Mouse (Mus musculus): ENCODE measurements around the gene 9130019O22Rik.
A peak's percentile ranks its signal among the peaks of the same experiment; 100 is the strongest.
"Not testable (repeated sequence)": the region's sequence is repeated elsewhere in the genome, so short reads cannot be mapped to it uniquely, and the experiment has no call there.

The 9130019O22Rik gene

DNA sequence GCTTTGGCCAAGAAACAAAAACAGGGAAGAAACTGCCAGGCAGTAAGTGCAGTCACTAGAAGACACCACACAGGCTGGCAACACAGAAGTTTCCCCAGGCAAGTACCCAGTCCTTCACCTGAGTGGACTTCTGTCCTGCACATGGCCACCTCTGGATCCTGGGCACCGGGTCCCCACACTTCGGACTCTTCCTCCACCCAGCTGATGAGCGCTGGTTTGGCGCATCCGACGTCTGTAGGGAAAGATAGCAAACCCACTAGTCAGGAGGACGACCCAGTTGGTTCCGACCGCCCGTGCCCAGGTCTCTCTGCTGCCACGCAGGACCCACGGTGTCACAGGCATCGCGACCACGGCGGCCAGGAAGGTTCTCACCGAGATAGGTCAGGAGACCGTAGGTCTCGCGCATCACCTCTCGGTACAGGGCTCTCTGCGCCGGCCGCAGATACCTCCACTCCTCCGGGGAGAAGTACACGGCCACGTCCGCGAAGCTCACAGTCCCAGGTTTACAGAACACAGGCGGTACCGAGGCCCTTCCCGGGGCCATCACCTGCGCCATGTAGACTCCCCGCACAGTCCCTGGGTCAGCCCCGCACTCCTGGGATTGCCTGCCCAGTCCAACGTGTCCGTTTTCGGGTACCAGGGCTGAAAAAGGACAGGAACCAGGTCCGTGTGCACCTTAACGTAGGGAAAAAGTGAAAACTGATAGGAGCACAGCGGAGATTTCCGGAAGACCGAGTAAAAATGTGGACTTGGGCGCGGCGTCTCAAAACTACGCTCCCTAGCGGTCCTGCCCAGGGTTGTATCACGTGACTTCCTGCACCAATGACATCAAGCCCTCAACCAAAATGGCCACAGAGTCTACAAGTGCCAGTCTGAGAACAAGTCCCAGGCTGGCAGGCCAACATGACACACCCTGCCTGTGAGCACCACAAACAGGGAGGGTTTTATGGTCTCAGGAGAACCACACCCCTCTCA, 11.4 kb downstream of the 9130019O22Rik start, which contains the start of gene Zfp747:
Zfp747 (minus strand) TSS at position 780 of the 975 bp plus-strand sequence.
- DNase-seq: peak; percentile 96

GRCm38 (mm10) chr7:127371870-127372269, 15.1 kb downstream of the 9130019O22Rik start:
- not testable (repeated sequence) for DNase-seq

DNA sequence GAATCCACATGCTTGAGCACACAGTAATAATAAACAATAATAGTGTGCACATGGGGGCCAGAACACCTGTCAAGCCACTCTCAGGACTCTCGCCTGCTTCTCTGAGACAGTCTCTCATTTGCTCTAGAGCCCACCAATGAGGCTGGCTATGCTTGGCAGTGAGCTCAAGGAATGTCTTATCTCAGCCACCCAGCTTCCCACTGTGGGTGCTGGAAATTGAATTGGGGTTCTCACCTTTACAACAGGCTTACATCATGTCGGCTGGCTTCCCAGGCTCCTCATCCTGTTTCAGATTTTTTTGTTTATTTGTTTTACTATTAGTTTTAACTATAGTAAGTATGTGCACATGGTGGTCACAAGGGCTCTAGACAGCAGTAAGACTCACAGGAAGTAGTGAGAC, 15.8 kb downstream of the 9130019O22Rik start:
- DNase-seq: no peak

GRCm38 (mm10) chr7:127366249-127366648, 20.7 kb downstream of the 9130019O22Rik start:
- no peak for DNase-seq

DNA sequence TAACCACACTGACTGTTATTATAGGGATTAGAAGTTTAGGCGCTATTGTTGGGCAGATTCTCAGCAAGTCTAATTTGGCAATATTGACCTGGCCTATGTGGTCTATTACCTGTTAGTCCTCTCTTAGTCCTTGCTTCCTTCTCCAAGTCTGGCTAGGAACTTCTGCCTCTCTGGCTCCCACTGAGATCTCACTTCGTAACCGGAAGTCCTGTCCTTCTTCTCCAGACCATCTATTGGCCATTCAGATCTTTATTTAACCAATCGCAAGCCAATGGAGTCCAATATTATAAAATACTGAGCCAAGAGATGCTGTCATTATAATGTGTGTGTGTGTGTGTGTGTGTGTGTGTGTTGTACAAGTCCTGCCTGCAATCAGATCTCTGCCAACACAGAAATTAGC, 22.8 kb downstream of the 9130019O22Rik start:
- DNase-seq: peak; percentile 31

GRCm38 (mm10) chr7:127363475-127363921, 23.5 kb downstream of the 9130019O22Rik start:
- no peak for DNase-seq

GRCm38 (mm10) chr7:127362418-127362817, 24.5 kb downstream of the 9130019O22Rik start:
- not testable (repeated sequence) for DNase-seq

GRCm38 (mm10) chr7:127361449-127361848, 25.5 kb downstream of the 9130019O22Rik start:
- no peak for DNase-seq

- no peak for DNase-seq
Measured at GRCm38 (mm10) chr7:127360265-127360664, 26.7 kb downstream of the 9130019O22Rik start.

- no peak for DNase-seq
Measured at GRCm38 (mm10) chr7:127358472-127358871, 28.5 kb downstream of the 9130019O22Rik start.

DNA sequence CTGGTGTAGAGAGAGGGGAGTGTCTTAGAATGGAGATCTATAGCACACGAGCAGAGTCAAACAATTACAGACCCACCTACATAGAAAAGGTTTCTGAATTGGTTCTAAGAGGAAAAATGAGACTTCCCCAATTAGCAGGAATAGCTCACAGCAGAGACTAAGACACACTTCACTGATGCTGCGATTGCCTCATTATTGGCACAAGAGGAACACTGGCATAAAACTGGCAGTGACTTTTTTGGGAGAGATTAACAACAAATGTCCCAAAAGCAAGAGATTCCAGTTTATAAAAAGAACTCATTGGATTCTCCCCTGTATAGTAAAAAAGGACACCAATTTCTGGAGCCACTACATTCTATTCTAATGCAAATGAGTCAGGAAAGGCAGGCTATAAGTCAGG, 29.1 kb downstream of the 9130019O22Rik start:
- no peak for DNase-seq

GRCm38 (mm10) chr7:127355796-127356195, 31.2 kb downstream of the 9130019O22Rik start:
- no peak for DNase-seq

DNA sequence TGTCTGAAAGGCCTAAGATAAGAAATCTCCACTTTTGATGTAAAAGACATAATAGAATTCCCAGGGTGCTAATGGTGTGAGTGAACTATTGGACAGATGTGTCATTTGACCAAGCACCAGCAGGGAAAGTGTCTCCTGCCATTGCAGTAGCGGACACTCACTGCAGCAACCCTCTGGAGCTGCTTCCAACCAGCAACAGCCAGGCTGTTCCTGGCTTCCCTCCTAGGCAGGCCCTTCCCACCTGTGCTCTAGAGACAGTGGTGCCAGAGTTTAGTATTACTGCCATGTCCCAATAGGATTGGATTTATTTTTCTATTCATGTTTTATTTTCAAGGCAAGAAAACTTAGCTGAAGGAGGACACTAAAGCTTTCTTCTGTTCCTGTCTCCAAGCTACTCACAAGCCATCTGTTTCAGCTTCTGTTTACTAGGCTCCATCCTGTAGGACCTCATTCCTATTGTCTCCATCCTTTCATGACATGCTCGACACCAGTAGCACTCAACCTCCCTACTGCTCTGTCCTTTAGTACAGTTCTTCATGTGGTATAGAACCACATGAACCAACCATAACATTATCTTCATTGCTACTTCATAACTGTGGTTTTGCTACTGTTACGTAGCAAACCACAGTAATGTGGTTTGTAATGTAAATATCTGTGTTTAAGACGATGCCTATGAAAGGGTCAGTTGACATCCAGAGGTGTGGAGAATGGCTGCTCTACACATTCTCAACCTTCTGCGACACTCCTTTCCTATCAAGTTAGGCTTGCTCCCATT, 35.5 kb downstream of the 9130019O22Rik start:
- no peak for DNase-seq

DNA sequence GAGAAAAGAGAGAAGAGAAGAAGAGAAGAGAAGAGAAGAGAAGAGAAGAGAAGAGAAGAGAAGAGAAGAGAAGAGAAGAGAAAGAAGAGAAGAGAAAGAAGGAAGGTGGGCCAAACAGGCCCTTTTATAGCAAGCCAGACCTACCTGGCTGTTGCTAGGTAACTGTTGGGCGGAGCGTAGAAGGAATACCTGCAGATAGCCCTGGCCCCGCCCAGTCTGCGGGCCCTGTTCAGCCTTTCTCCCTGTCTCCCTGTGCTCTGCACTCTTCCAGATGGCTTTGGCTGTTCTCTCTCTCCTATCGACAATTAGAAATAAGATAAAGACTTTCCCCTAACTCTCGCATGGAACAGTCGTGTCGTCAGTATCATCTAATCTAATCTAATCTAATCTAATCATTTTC, 40.3 kb downstream of the 9130019O22Rik start:
- DNase-seq: peak; percentile 18

DNA sequence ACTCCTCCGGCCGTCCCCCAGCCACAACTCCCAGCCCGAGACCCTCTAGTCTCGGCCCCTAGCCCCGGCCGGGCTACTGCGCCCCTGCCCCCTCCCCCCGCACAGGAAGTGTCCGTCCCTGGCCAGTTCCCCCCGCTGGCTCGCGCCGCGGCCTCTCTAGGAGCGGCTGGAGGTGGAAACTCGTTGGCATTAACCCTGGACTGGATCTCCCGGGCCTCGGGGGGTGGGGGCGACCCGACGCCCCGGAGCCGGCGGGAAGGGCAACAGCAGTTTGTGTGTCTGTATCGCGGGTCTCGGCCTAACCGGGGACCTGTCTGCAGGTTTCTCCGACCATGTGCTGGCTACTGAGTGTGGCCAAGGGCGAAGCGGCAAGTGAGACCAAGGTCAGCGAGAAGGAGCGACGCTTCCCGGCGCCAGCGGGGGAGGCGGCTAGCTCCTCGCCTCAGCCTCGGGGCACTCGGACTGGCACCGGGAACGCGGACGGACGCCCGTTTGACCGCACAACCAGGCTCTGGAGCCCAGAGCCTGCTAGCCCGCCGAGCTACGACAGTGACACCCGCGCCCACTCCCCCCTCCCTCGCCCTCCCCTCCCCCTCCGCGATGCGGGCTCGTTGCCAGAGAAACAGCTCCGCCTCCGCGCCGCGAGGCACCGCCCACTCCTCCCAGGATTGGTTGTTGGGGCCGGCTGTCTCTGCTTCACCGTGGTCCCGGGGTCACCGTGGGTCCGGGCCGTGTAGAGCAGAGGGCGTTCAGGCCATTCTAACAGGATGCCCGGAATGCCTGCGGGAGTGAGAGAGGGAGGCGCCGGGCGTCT, 41.2 kb downstream of the 9130019O22Rik start, which contains the start of gene Zfp768:
Zfp768 (minus strand) TSS at position 78 of the 814 bp plus-strand sequence.
- DNase-seq: peak; percentile 86

GRCm38 (mm10) chr7:127345092-127345491, 41.9 kb downstream of the 9130019O22Rik start:
- no peak for DNase-seq

DNA sequence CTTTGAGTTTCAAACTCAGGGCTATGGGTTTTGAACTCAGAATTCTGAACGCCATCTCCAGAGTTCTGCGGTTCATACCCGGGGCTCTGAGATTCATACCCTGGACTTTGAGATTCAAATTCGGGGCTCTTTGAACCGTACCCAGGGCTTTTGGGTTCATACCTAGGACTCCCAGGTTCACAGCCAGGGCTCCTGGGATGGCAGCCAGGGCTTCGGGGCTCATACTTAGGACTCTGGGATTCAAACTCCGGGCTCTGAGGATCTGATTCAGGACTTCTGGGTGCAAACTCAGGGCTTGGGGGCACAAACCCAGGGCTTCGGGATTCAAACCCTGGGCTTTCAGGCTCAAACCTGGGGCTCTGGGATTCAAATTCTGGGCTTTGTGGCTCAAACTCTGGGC, 42.6 kb downstream of the 9130019O22Rik start:
- DNase-seq: no peak

- DNase-seq: peak; percentile 12
Measured at GRCm38 (mm10) chr7:127343351-127344019, 43.5 kb downstream of the 9130019O22Rik start.

- no peak for DNase-seq
Measured at GRCm38 (mm10) chr7:127342888-127343287, 44.1 kb downstream of the 9130019O22Rik start.

GRCm38 (mm10) chr7:127342332-127342731, 44.6 kb downstream of the 9130019O22Rik start:
- DNase-seq: no peak

- DNase-seq: not testable (repeated sequence)
Measured at GRCm38 (mm10) chr7:127341861-127342260, 45.1 kb downstream of the 9130019O22Rik start.

GRCm38 (mm10) chr7:127341356-127341755, 45.6 kb downstream of the 9130019O22Rik start:
- DNase-seq: no peak

Measured in layer of hippocampus, adult 9-11 months (tissue).